Mouse (Mus musculus): ENCODE data around the gene Slc6a12. TPM values are rescaled to one million over a fixed set of nuclear protein-coding genes. Genes with fewer than 3 reads are reported as not detected.

Gene Slc6a12
- total RNA-seq, 2 experiments from 2014 or later, result not detected

DNA sequence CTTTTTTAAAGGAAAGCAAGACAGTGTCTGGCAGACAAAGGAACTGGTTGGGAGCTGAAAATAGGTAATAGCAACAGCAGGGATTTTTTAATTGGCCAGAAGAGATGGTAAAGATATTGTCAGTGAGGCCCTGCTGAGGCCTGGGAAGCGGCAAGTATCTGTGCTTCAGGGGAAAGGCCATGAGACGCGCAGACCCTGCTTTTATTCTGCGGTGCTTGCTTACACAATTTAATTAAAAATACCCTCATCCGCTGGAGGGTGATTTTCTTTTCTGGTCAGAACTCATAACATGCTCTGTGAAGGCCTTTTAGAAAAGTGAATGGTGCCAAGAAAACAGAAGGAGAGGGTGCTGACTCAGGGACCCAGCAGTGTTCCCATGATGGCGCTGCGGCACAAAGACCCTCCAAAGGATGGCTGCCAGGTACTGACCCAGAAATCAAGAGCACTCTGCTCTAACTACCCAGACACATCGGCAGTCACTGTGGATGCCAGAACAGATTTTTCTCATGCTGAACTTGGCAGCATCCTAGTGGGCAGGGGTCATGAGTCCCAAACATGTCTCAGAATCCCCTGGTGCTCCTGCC, 59.9 kb downstream of the Slc6a12 start:
- intact Hi-C loops (cut with DNase I), result no loop called here
- no peak for DNase-seq

DNA sequence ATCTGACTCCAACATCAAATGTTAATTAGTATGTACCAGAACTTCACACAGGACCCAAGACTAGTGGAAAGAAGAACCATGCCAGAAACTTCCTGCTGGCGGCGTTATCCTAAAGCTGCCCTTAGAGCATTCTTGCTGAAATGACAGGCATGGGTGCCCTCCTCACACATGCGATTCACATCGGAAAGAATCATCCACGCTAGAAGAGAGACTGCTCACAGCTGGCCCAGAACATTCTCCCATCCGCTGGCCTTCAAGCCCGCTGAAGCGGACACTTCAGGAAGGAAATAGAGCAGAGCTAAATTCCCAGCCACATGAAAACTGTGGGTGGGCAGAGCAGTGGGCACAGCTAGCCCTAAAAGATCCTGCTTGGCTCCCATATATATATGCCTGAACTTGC, 62.4 kb downstream of the Slc6a12 start:
- intact Hi-C loops (cut with DNase I), result no loop called here
- no peak for DNase-seq

DNA sequence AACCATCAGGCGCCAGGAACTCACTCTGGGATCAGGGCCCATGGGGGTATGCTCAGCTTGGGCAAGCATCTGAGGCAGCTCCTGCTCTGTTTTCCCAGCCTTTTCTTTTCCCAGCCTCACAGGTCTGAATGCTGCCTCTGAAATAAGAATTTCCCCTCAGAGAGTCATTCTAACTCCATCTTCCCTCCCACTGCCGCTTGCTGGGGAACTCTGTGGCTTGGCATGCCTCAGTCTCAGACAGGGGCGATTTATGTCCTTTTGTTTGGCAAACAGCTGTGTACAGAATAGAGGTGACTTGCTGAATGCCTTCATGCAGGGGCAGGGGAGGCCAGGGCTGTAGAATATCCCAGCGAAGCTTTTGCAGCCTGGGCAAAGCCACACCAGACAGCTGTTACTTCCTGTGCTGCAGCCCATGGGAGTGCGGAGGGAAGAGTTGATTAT, 64.7 kb downstream of the Slc6a12 start:
- DNase-seq, result no peak
- intact Hi-C loops (cut with DNase I), result no loop called here

DNA sequence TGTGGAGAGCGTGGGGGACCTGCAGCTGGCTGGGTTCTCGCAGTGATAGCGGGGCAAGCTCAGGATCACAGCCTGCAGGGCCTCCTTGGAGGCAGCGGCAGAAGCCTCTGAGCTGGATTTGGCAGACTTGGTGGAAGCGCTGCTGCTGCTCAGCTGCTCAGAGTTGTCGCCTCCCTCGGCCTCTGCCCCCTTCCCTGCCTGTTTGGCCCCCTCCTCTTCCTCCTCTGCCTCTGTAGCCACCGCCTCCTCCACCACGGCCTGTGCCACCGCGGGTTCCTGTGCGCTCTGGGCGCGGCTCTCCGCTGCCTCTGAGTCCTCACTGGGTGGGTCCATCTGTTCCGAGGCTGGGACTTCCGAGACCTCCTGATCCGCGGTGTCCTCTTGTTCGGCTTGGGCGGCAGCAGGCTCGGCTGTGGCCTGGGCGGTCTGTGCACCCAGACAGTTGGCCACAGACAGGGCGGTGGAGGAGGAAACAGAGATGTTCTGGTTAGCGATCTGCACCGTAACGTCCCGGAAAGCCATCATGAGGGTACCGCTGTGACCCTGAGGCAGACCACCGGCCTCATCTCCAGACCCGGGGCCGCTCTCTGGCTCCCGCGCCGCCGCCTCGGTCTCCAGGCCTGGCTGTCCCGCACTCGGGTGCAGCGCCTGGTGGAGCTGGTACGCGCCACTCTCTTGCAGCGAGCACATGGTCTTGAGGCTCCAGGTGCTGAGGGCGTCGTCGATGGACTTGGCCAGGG, 69.9 kb downstream of the Slc6a12 start:
- DNase-seq, result peak in 1 of 2 experiments; percentile 7

More for the DNA sequence above, 69.9 kb downstream of the Slc6a12 start:
- intact Hi-C loops (cut with DNase I), result no loop called here

Small RNA genes within 50 kb of the gene (microRNA-seq; reads per million reads assigned to microRNA genes)
- 0 reads per million in 2 experiments for gene Gm24855 (ENCODE audit: borderline number of aligned reads in 2 of 2)

Other genes starting within 250 kb of the Slc6a12 start
- gene Mical3, start 212.1 kb upstream of the Slc6a12 start, total RNA-seq (2021), result 100 to 1,000 TPM; 119 to 136 TPM
- gene Pex26, start 159.4 kb upstream of the Slc6a12 start, total RNA-seq (2021), result 1 to 10 TPM; 5.5 to 6.3 TPM
- 100 to 1,000 TPM in 1 of 2 experiments, 10 to 100 TPM in 1; 94.4 to 144 TPM for gene Tuba8, start 132.4 kb upstream of the Slc6a12 start, total RNA-seq (2021)
- gene Usp18, start 97.2 kb upstream of the Slc6a12 start, total RNA-seq (2021), result 1 to 10 TPM; 1.6 to 2.7 TPM
- under 1 TPM in 1 of 2 experiments, not detected in 1; 0.41 TPM for gene Slc6a13, start 42.8 kb upstream of the Slc6a12 start, total RNA-seq (2021)
- under 1 TPM; 0.51 to 0.69 TPM for gene Iqsec3, start 130.6 kb downstream of the Slc6a12 start, total RNA-seq (2021)